Mouse (Mus musculus): ENCODE data around the gene March8.
"Not testable (repeated sequence)": the region's sequence is repeated elsewhere in the genome, so short reads cannot be mapped to it uniquely, and the experiment has no call there.

The March8 gene

GRCm38 (mm10) chr6:116337835-116338501, at the start of gene March8:
Gene March8 (plus strand): TSS chr6:116338024.
- peak; percentile 78 to 87 for DNase-seq (ENCODE audit: low spot score in 2 of 2)

GRCm38 (mm10) chr6:116311411-116311810, 26.4 kb upstream of the March8 start:
- DNase-seq (ENCODE audit: low spot score in 2 of 2), result no peak

GRCm38 (mm10) chr6:116319259-116319658, 18.6 kb upstream of the March8 start:
- no peak for DNase-seq (ENCODE audit: low spot score in 2 of 2)

GRCm38 (mm10) chr6:116326641-116327040, 11.2 kb upstream of the March8 start:
- DNase-seq (ENCODE audit: low spot score in 2 of 2), result no peak

- no peak for DNase-seq (ENCODE audit: low spot score in 2 of 2)
Observed at GRCm38 (mm10) chr6:116331396-116331795, 6.4 kb upstream of the March8 start.

GRCm38 (mm10) chr6:116337466-116337834, 374 bp upstream of the March8 start:
- DNase-seq (ENCODE audit: low spot score in 2 of 2), result no peak

GRCm38 (mm10) chr6:116338520-116338919, 696 bp downstream of the March8 start:
- DNase-seq (ENCODE audit: low spot score in 2 of 2), result no peak

- DNase-seq (ENCODE audit: low spot score in 2 of 2), result no peak
Observed at GRCm38 (mm10) chr6:116339088-116339487, 1.3 kb downstream of the March8 start.

GRCm38 (mm10) chr6:116340521-116340920, 2.7 kb downstream of the March8 start:
- no peak for DNase-seq (ENCODE audit: low spot score in 2 of 2)

GRCm38 (mm10) chr6:116347953-116348352, 10.1 kb downstream of the March8 start:
- DNase-seq (ENCODE audit: low spot score in 2 of 2), result no peak

GRCm38 (mm10) chr6:116349997-116350396, 12.2 kb downstream of the March8 start:
- no peak for DNase-seq (ENCODE audit: low spot score in 2 of 2)

- no peak for DNase-seq (ENCODE audit: low spot score in 2 of 2)
Observed at GRCm38 (mm10) chr6:116350643-116351042, 12.8 kb downstream of the March8 start.

- no peak for DNase-seq (ENCODE audit: low spot score in 2 of 2)
Observed at GRCm38 (mm10) chr6:116351534-116351933, 13.7 kb downstream of the March8 start.

GRCm38 (mm10) chr6:116353428-116353827, 15.6 kb downstream of the March8 start:
- no peak for DNase-seq (ENCODE audit: low spot score in 2 of 2)

- DNase-seq (ENCODE audit: low spot score in 2 of 2), result not testable (repeated sequence)
Observed at GRCm38 (mm10) chr6:116356311-116356947, 18.6 kb downstream of the March8 start.

- DNase-seq (ENCODE audit: low spot score in 2 of 2), result no peak
Observed at GRCm38 (mm10) chr6:116356948-116357325, 19.1 kb downstream of the March8 start.

- no peak for DNase-seq (ENCODE audit: low spot score in 2 of 2)
Observed at GRCm38 (mm10) chr6:116358056-116358455, 20.2 kb downstream of the March8 start.

- DNase-seq (ENCODE audit: low spot score in 2 of 2), result no peak
Observed at GRCm38 (mm10) chr6:116359256-116359655, 21.4 kb downstream of the March8 start.

GRCm38 (mm10) chr6:116361463-116361862, 23.6 kb downstream of the March8 start:
- no peak for DNase-seq (ENCODE audit: low spot score in 2 of 2)

- DNase-seq (ENCODE audit: low spot score in 2 of 2), result no peak
Observed at GRCm38 (mm10) chr6:116361993-116362392, 24.2 kb downstream of the March8 start.

GRCm38 (mm10) chr6:116367971-116368370, 30.1 kb downstream of the March8 start:
- DNase-seq (ENCODE audit: low spot score in 2 of 2), result no peak

GRCm38 (mm10) chr6:116369811-116370210, 32.0 kb downstream of the March8 start:
- DNase-seq (ENCODE audit: low spot score in 2 of 2), result no peak

GRCm38 (mm10) chr6:116370216-116370976, 32.6 kb downstream of the March8 start:
- no peak for DNase-seq (ENCODE audit: low spot score in 2 of 2)

Measured in frontal cortex, postnatal 36 days (tissue).